8 mouse cellular contexts compared by ENCODE assay signal in genomic region chr8:105269461-105269947, GRCm38 (mm10). TPM values are rescaled to one million over a fixed set of nuclear protein-coding genes. Genes with fewer than 3 reads are reported as not detected.
DNase-seq lines count a peak whose midpoint lies in the region; ATAC-seq and TF ChIP-seq lines count a peak whose summit lies in the region.

TSS of gene Hsf4 (plus strand) at chr8:105269801.

- TF ChIP-seq POLR2A in thymus, adult 2 months (IDR thresholded peaks at IDR 0.05; ENCODE audit: control insufficient read depth, extremely low read depth, insufficient read depth, low read length, poor library complexity), result no peak
- peak; percentile 62; the same call in 1 of the 2 replicates for TF ChIP-seq POLR2A in lung, adult 2 months (IDR thresholded peaks at IDR 0.05; ENCODE audit: borderline replicate concordance, extremely low read depth, low read depth, low read length)

- DNase-seq in adrenal gland, adult 18-20 months (ENCODE audit: low spot score in 2 of 2), result peak; percentile 67 to 76
- DNase-seq in adrenal gland, postnatal 4 days (ENCODE audit: low spot score in 2 of 2), result no peak
- no peak for DNase-seq in thymus, adult 2 months
- no peak for DNase-seq in thymus, postnatal 10 days (ENCODE audit: low spot score in 2 of 2)
- DNase-seq in kidney, adult 11 months, result peak; percentile 72
- peak; percentile 75 for DNase-seq in lung, adult 2 months
- peak; percentile 36 for DNase-seq in retina, embryonic 14.5 days (ENCODE audit: low spot score)

- peak within 1 kb of the TSS; percentile 0; the same call in 1 of the 2 replicates for H3K4me3 ChIP-seq in thymus, adult 2 months (ENCODE audit: control insufficient read depth, insufficient read depth, low read length)
- peak within 1 kb of the TSS; percentile 73 for H3K4me3 ChIP-seq in lung, adult 2 months (replicated peaks; ENCODE audit: extremely low read depth, low read depth, low read length)

- no peaks in the 10 kb centered on the region; the same call in none of the 2 replicates for H3K36me3 ChIP-seq in thymus, adult 2 months (ENCODE audit: control insufficient read depth, insufficient read depth, low read length)

- H3K27ac ChIP-seq in thymus, adult 2 months (ENCODE audit: control insufficient read depth, insufficient read depth, low read length), result no peak within 1 kb of the TSS

- peak; percentile 44 for ATAC-seq in granulocyte monocyte progenitor cell, adult 5-6 weeks (replicated peaks; ENCODE audit: poor library complexity, severe bottlenecking)

- H3K27me3 ChIP-seq in thymus, adult 2 months (ENCODE audit: control insufficient read depth, insufficient read depth, low read length), result peaks cover 17% of the 10 kb centered on the region; the same call in 1 of the 2 replicates

- no peak for TF ChIP-seq CTCF in thymus, adult 2 months (IDR thresholded peaks at IDR 0.05; ENCODE audit: borderline replicate concordance, control insufficient read depth, extremely low read depth, insufficient read depth, low read length, poor library complexity)
- no peak for TF ChIP-seq CTCF in lung, adult 2 months (IDR thresholded peaks at IDR 0.05; ENCODE audit: insufficient read depth, low read length)

- peaks cover 27% of the 10 kb centered on the region for H3K4me1 ChIP-seq in thymus, adult 2 months (replicated peaks; ENCODE audit: control insufficient read depth, insufficient read depth, low read length)
- peaks cover 11% of the 10 kb centered on the region for H3K4me1 ChIP-seq in lung, adult 2 months (ENCODE audit: control insufficient read depth, insufficient read depth, low read length)

- WGBS in thymus, adult 2 months, result 10% methylated on average over 42 of the region's 42 CpGs
- WGBS in lung, adult 2 months, result 4% methylated on average over 42 of the region's 42 CpGs

RNA-seq across cellular contexts. Expression of gene Hsf4, which starts in this region (rescaled TPM):
- total RNA-seq in adrenal gland, adult 18-20 months (2021), result 1 to 10 TPM; 2.2 to 4.3 TPM
- under 1 TPM; 0.42 to 0.53 TPM for total RNA-seq in adrenal gland, postnatal 4 days (2021)
- 2.9 and 3.3 TPM in 2 replicates for polyA plus RNA-seq in thymus, adult 2 months (2012; rRNA removed)
- not detected in 2 replicates for total RNA-seq in granulocyte monocyte progenitor cell, adult 5-6 weeks (2014; fragmentation: Nextera tagmentation)
- total RNA-seq in granulocyte monocyte progenitor cell, adult 5-6 weeks (2017), result not detected in 2 replicates
- polyA plus RNA-seq in lung, adult 2 months (2012; rRNA removed), result 20.3 and 22.1 TPM in 2 replicates

Comparison
In these comparisons a context has a peak if more than half of its experiments do, and no peak if none do; other contexts are left out.
1. DNase-seq: peak in adrenal gland, adult 18-20 months (2 of 2), kidney, adult 11 months (single experiment), lung, adult 2 months (single experiment) and retina, embryonic 14.5 days (single experiment); none in adrenal gland, postnatal 4 days (0 of 2), thymus, adult 2 months (single experiment) and thymus, postnatal 10 days (0 of 2).
2. Peak in ATAC-seq in granulocyte monocyte progenitor cell, adult 5-6 weeks; RNA of the gene not detected or under 1 TPM.